Mouse (Mus musculus): ENCODE data around the gene Mif.

- TF ChIP-seq CTCF (IDR thresholded peaks at IDR 0.05; ENCODE audit: low read depth, low read length) (no peak), POLR2A (IDR thresholded peaks at IDR 0.05; ENCODE audit: extremely low read depth, insufficient read depth, low read length) (no peak)
Measured at GRCm38 (mm10) chr10:75828500-75828931, 31.5 kb downstream of the Mif start.

Measured in liver, adult 2 months (tissue).